Mouse (Mus musculus) bone marrow macrophage, adult 2 months (primary cell): Measurements from ENCODE around the gene Acap1.

Experiments used
- CTCF ChIP-seq: IDR thresholded peaks from 2 replicates; pipeline ENCODE4 v1.5.1; 2012; ENCODE audit warnings: low read depth, mild to moderate bottlenecking, low read length, moderate library complexity
- POLR2A ChIP-seq: IDR thresholded peaks from 2 replicates; pipeline ENCODE4 v1.6.1; 2012; ENCODE audit warnings: mild to moderate bottlenecking, low read depth, low read length, borderline replicate concordance

- TF ChIP-seq POLR2A (no peak), CTCF (no peak)
These were observed 36.9 kb upstream of the Acap1 start for GRCm38 (mm10) chr11:69932254-69932653.
